Mouse (Mus musculus): ENCODE measurements around the gene Sptbn1. TPM values are rescaled to one million over a fixed set of nuclear protein-coding genes. Genes with fewer than 3 reads are reported as not detected.

The Sptbn1 gene
- polyA plus RNA-seq, 1 experiment from 2014 or later = 122 TPM

GRCm38 (mm10) chr11:30230330-30230771, 37.6 kb downstream of the Sptbn1 start:
- 94% methylated on average over 4 of the region's 4 CpGs for WGBS
- H3K4me3 ChIP-seq = no peak overlapping the region
- no peaks in the 10 kb centered on the region for H3K27me3 ChIP-seq (replicated peaks)
- H3K4me2 ChIP-seq (replicated peaks) = no peak overlapping the region
- no peak for ATAC-seq (ENCODE audit: low FRiP score, low read depth)
- H3K9me3 ChIP-seq = no peaks in the 10 kb centered on the region
- H3K9ac ChIP-seq = no peak overlapping the region
- H3K4me1 ChIP-seq = peaks cover 3% of the 10 kb centered on the region; the same call in 1 of the 2 replicates
- no peak overlapping the region for H3K27ac ChIP-seq
- H3K36me3 ChIP-seq = peaks cover 2% of the 10 kb centered on the region; the same call in 1 of the 2 replicates

GRCm38 (mm10) chr11:30226756-30227155, 41.2 kb downstream of the Sptbn1 start:
- H3K4me1 ChIP-seq = peaks cover 3% of the 10 kb centered on the region; the same call in 1 of the 2 replicates
- no peaks in the 10 kb centered on the region for H3K9me3 ChIP-seq
- H3K36me3 ChIP-seq = no peaks in the 10 kb centered on the region
- H3K27ac ChIP-seq = no peak overlapping the region
- no peak overlapping the region for H3K9ac ChIP-seq
- H3K4me2 ChIP-seq (replicated peaks) = no peak overlapping the region
- no peaks in the 10 kb centered on the region for H3K27me3 ChIP-seq (replicated peaks)
- WGBS = 86% methylated on average over 2 of the region's 2 CpGs
- no peak for ATAC-seq (ENCODE audit: low FRiP score, low read depth)
- H3K4me3 ChIP-seq = no peak overlapping the region

GRCm38 (mm10) chr11:30224599-30224998, 43.4 kb downstream of the Sptbn1 start:
- Histone ChIP-seq H3K36me3 (peaks cover 1% of the 10 kb centered on the region; the same call in 1 of the 2 replicates), H3K9me3 (no peaks in the 10 kb centered on the region), H3K4me1 (no peaks in the 10 kb centered on the region), H3K9ac (no peak overlapping the region), H3K27ac (no peak overlapping the region), H3K27me3 (replicated peaks) (no peaks in the 10 kb centered on the region), H3K4me3 (no peak overlapping the region), H3K4me2 (replicated peaks) (no peak overlapping the region)
- ATAC-seq (ENCODE audit: low FRiP score, low read depth) = no peak

- Histone ChIP-seq H3K36me3 (peaks cover 7% of the 10 kb centered on the region; the same call in 1 of the 2 replicates), H3K4me2 (replicated peaks) (no peak overlapping the region), H3K27me3 (replicated peaks) (no peaks in the 10 kb centered on the region), H3K9me3 (no peaks in the 10 kb centered on the region), H3K4me3 (no peak overlapping the region), H3K4me1 (no peaks in the 10 kb centered on the region), H3K27ac (no peak overlapping the region), H3K9ac (no peak overlapping the region)
- ATAC-seq (ENCODE audit: low FRiP score, low read depth) = no peak
- 30% methylated on average over 2 of the region's 2 CpGs for WGBS
These were observed 45.3 kb downstream of the Sptbn1 start for GRCm38 (mm10) chr11:30222636-30223035.

GRCm38 (mm10) chr11:30221043-30221442, 46.9 kb downstream of the Sptbn1 start:
- no peak for ATAC-seq (ENCODE audit: low FRiP score, low read depth)
- H3K36me3 ChIP-seq = peaks cover 7% of the 10 kb centered on the region; the same call in 1 of the 2 replicates
- no peaks in the 10 kb centered on the region for H3K4me1 ChIP-seq
- H3K4me3 ChIP-seq = no peak overlapping the region
- WGBS = 95% methylated on average over 5 of the region's 5 CpGs
- H3K9me3 ChIP-seq = no peaks in the 10 kb centered on the region
- H3K9ac ChIP-seq = no peak overlapping the region
- H3K27ac ChIP-seq = no peak overlapping the region
- no peaks in the 10 kb centered on the region for H3K27me3 ChIP-seq (replicated peaks)
- no peak overlapping the region for H3K4me2 ChIP-seq (replicated peaks)

- no peaks in the 10 kb centered on the region for H3K27me3 ChIP-seq (replicated peaks)
- no peak overlapping the region for H3K4me3 ChIP-seq
- no peaks in the 10 kb centered on the region for H3K4me1 ChIP-seq
- no peak for ATAC-seq (ENCODE audit: low FRiP score, low read depth)
- no peaks in the 10 kb centered on the region for H3K9me3 ChIP-seq
- H3K4me2 ChIP-seq (replicated peaks) = no peak overlapping the region
- 94% methylated on average over 1 of the region's 1 CpGs for WGBS
- H3K9ac ChIP-seq = no peak overlapping the region
- peaks cover 7% of the 10 kb centered on the region; the same call in 1 of the 2 replicates for H3K36me3 ChIP-seq
- no peak overlapping the region for H3K27ac ChIP-seq
These were observed 49.6 kb downstream of the Sptbn1 start for GRCm38 (mm10) chr11:30218386-30218785.

GRCm38 (mm10) chr11:30217496-30217895, 50.5 kb downstream of the Sptbn1 start:
- Histone ChIP-seq H3K27ac (no peak overlapping the region), H3K9ac (no peak overlapping the region), H3K36me3 (peaks cover 7% of the 10 kb centered on the region; the same call in 1 of the 2 replicates), H3K4me2 (replicated peaks) (no peak overlapping the region), H3K27me3 (replicated peaks) (no peaks in the 10 kb centered on the region), H3K4me3 (no peak overlapping the region), H3K9me3 (no peaks in the 10 kb centered on the region), H3K4me1 (no peaks in the 10 kb centered on the region)
- no peak for ATAC-seq (ENCODE audit: low FRiP score, low read depth)
- 62% methylated on average over 1 of the region's 1 CpGs for WGBS

GRCm38 (mm10) chr11:30211663-30212416, 56.1 kb downstream of the Sptbn1 start:
- ATAC-seq (ENCODE audit: low FRiP score, low read depth) = no peak
- Histone ChIP-seq H3K4me3 (no peak overlapping the region), H3K4me2 (replicated peaks) (no peak overlapping the region)

GRCm38 (mm10) chr11:30211141-30211540, 56.8 kb downstream of the Sptbn1 start:
- Histone ChIP-seq H3K4me1 (peaks cover 5% of the 10 kb centered on the region; the same call in 1 of the 2 replicates), H3K27me3 (replicated peaks) (no peaks in the 10 kb centered on the region), H3K9me3 (no peaks in the 10 kb centered on the region), H3K36me3 (no peaks in the 10 kb centered on the region), H3K27ac (no peak overlapping the region), H3K4me2 (replicated peaks) (no peak overlapping the region), H3K4me3 (no peak overlapping the region), H3K9ac (no peak overlapping the region)
- no peak for ATAC-seq (ENCODE audit: low FRiP score, low read depth)
- 58% methylated on average over 3 of the region's 3 CpGs for WGBS

More at GRCm38 (mm10) chr11:30211663-30212416, 56.1 kb downstream of the Sptbn1 start:
- H3K27me3 ChIP-seq (replicated peaks) = no peaks in the 10 kb centered on the region
- H3K9ac ChIP-seq = no peak overlapping the region
- H3K4me1 ChIP-seq = peaks cover 5% of the 10 kb centered on the region; the same call in 1 of the 2 replicates
- 55% methylated on average over 5 of the region's 5 CpGs for WGBS
- H3K36me3 ChIP-seq = no peaks in the 10 kb centered on the region
- H3K9me3 ChIP-seq = no peaks in the 10 kb centered on the region
- no peak overlapping the region for H3K27ac ChIP-seq

- Histone ChIP-seq H3K27ac (no peak overlapping the region), H3K27me3 (replicated peaks) (no peaks in the 10 kb centered on the region), H3K9ac (no peak overlapping the region), H3K36me3 (no peaks in the 10 kb centered on the region), H3K4me1 (peaks cover 5% of the 10 kb centered on the region; the same call in 1 of the 2 replicates), H3K4me3 (no peak overlapping the region), H3K9me3 (no peaks in the 10 kb centered on the region), H3K4me2 (replicated peaks) (no peak overlapping the region)
- 88% methylated on average over 6 of the region's 6 CpGs for WGBS
- ATAC-seq (ENCODE audit: low FRiP score, low read depth) = no peak
These were observed 57.7 kb downstream of the Sptbn1 start for GRCm38 (mm10) chr11:30210100-30210811.

- H3K27ac ChIP-seq = no peak overlapping the region
- no peak overlapping the region for H3K9ac ChIP-seq
- ATAC-seq (ENCODE audit: low FRiP score, low read depth) = no peak
- no peaks in the 10 kb centered on the region for H3K36me3 ChIP-seq
- H3K27me3 ChIP-seq (replicated peaks) = no peaks in the 10 kb centered on the region
- no peak overlapping the region for H3K4me3 ChIP-seq
- no peak overlapping the region for H3K4me2 ChIP-seq (replicated peaks)
- no peaks in the 10 kb centered on the region for H3K9me3 ChIP-seq
- peaks cover 7% of the 10 kb centered on the region; the same call in 1 of the 2 replicates for H3K4me1 ChIP-seq
- 82% methylated on average over 4 of the region's 4 CpGs for WGBS
These were observed 58.5 kb downstream of the Sptbn1 start for GRCm38 (mm10) chr11:30209495-30209894.

GRCm38 (mm10) chr11:30204398-30204797, 63.6 kb downstream of the Sptbn1 start:
- H3K27me3 ChIP-seq (replicated peaks) = no peaks in the 10 kb centered on the region
- ATAC-seq (ENCODE audit: low FRiP score, low read depth) = no peak

More at GRCm38 (mm10) chr11:30204398-30204797, 63.6 kb downstream of the Sptbn1 start:
- no peak overlapping the region for H3K4me3 ChIP-seq
- 0 out of 2 replicates have a peak, but pooled peaks cover 4% of the 10 kb centered on the region for H3K4me1 ChIP-seq
- H3K27ac ChIP-seq = no peak overlapping the region
- no peak overlapping the region for H3K4me2 ChIP-seq (replicated peaks)
- H3K9me3 ChIP-seq = no peaks in the 10 kb centered on the region
- H3K36me3 ChIP-seq = peaks cover 5% of the 10 kb centered on the region
- H3K9ac ChIP-seq = no peak overlapping the region

All from neural tube, embryonic 12.5 days (tissue).